In genomic region chr13:21811539-21811938, GRCm38 (mm10) we compare ENCODE assay signal across 8 mouse cellular contexts. TPM values are rescaled to one million over a fixed set of nuclear protein-coding genes. Genes with fewer than 3 reads are reported as not detected.
DNase-seq lines count a peak whose midpoint lies in the region; ATAC-seq and TF ChIP-seq lines count a peak whose summit lies in the region.
"Not testable (repeated sequence)": the region's sequence is repeated elsewhere in the genome, so short reads cannot be mapped to it uniquely, and the experiment has no call there.
"Had no signal": no experiment of that assay in that cellular context is flagged by ENCODE, and none has a peak within 500 bp of the region (broad histone marks: within the 10 kb centered on the region; RNA-seq: fewer than 3 reads in every experiment).

Gene Hist1h4m, plus strand, starts transcription at chr13:21811746.

- H3K9me3 ChIP-seq in forebrain, postnatal 0 days (ENCODE audit: low read length); kidney, embryonic 16.5 days (ENCODE audit: low read length); limb, embryonic 10.5 days (replicated peaks): not testable (repeated sequence)

- not testable (repeated sequence) for H3K36me3 ChIP-seq in forebrain, postnatal 0 days (ENCODE audit: insufficient read depth); kidney, embryonic 16.5 days (ENCODE audit: insufficient read depth, low read length); limb, embryonic 10.5 days

- DNase-seq in cerebellum, adult 2 months: peak; percentile 60 to 62
- DNase-seq in forebrain, postnatal 0 days; limb, embryonic 10.5 days (ENCODE audit: low spot score): not testable (repeated sequence)
- DNase-seq in heart, postnatal 10 days: peak; percentile 39 to 52
- peak; percentile 54 to 56 for DNase-seq in right cerebral cortex, adult 2 months (ENCODE audit: low spot score in 2 of 2)

- not testable (repeated sequence) for H3K4me1 ChIP-seq in cerebellum, adult 2 months (ENCODE audit: control insufficient read depth, insufficient read depth, low read length); forebrain, postnatal 0 days (ENCODE audit: insufficient read depth); kidney, embryonic 16.5 days (ENCODE audit: insufficient read depth, low read length); limb, embryonic 10.5 days

- not testable (repeated sequence) for H3K4me3 ChIP-seq in cerebellum, adult 2 months (replicated peaks; ENCODE audit: insufficient read depth, low read depth, low read length); forebrain, postnatal 0 days (ENCODE audit: low read depth, low read length)
- H3K4me3 ChIP-seq in kidney, embryonic 16.5 days (ENCODE audit: low read length): peak within 1 kb of the TSS; percentile 20; the same call in 1 of the 2 replicates
- H3K4me3 ChIP-seq in limb, embryonic 10.5 days: peak within 1 kb of the TSS; percentile 30

- H3K9ac ChIP-seq in forebrain, postnatal 0 days; kidney, embryonic 16.5 days (replicated peaks; ENCODE audit: low read length): not testable (repeated sequence)

- not testable (repeated sequence) for H3K27me3 ChIP-seq in cerebellum, adult 2 months (ENCODE audit: control insufficient read depth, insufficient read depth, low read length); forebrain, postnatal 0 days (ENCODE audit: insufficient read depth, low read length); kidney, embryonic 16.5 days (ENCODE audit: insufficient read depth, low read length); limb, embryonic 10.5 days (ENCODE audit: low read depth, poor library complexity, severe bottlenecking)

- peak; percentile 62 for ATAC-seq in forebrain, postnatal 0 days
- peak; percentile 63; the same call in 1 of the 2 replicates for ATAC-seq in kidney, embryonic 16.5 days (ENCODE audit: low FRiP score, low TSS enrichment)
- ATAC-seq in megakaryocyte, adult 5-6 weeks (ENCODE audit: poor library complexity, severe bottlenecking): peak; percentile 64

- H3K4me2 ChIP-seq in forebrain, postnatal 0 days (ENCODE audit: low read depth): peak within 1 kb of the TSS; percentile 41
- peak within 1 kb of the TSS; percentile 42 for H3K4me2 ChIP-seq in kidney, embryonic 16.5 days (replicated peaks; ENCODE audit: low read depth, low read length)

- intact Hi-C loops in heart, postnatal 10 days (cut with DNase I): not testable (repeated sequence)

- TF ChIP-seq CTCF in cerebellum, adult 2 months (IDR thresholded peaks at IDR 0.05; ENCODE audit: borderline replicate concordance, insufficient read depth, low read depth, low read length); forebrain, postnatal 0 days (IDR thresholded peaks at IDR 0.05; ENCODE audit: low read depth): not testable (repeated sequence)

- not testable (repeated sequence) for TF ChIP-seq POLR2A in cerebellum, adult 2 months (IDR thresholded peaks at IDR 0.05; ENCODE audit: borderline replicate concordance, insufficient read depth, low read length)

- not testable (repeated sequence) for H3K27ac ChIP-seq in cerebellum, adult 2 months (ENCODE audit: insufficient read depth, low read length); forebrain, postnatal 0 days (ENCODE audit: low read depth, low read length); kidney, embryonic 16.5 days (ENCODE audit: low read length)
- peak within 1 kb of the TSS; percentile 61; the same call in 1 of the 2 replicates for H3K27ac ChIP-seq in limb, embryonic 10.5 days

- no CpG with 5 or more reads among the region's 24 CpGs for WGBS in cerebellum, adult 2 months
- no CpG with 5 or more reads among the region's 24 CpGs for WGBS in forebrain, postnatal 0 days
- WGBS in kidney, embryonic 16.5 days: no CpG with 5 or more reads among the region's 24 CpGs
- WGBS in limb, embryonic 10.5 days: no CpG with 5 or more reads among the region's 24 CpGs

RNA-seq across cellular contexts. Expression of gene Hist1h4m, which starts in this region (rescaled TPM):
- not detected in 2 replicates for polyA plus RNA-seq in cerebellum, adult 2 months (2012; rRNA removed)
- total RNA-seq in forebrain, postnatal 0 days (2014; rRNA removed): 1.3 and 1.7 TPM in 2 replicates
- not detected in 2 replicates for polyA plus RNA-seq in forebrain, postnatal 0 days (2015; fragmentation: Nextera tagmentation; extraction: Ambion mirVana)
- total RNA-seq in heart, postnatal 10 days (2021): 100 to 1,000 TPM; 322 to 356 TPM
- polyA plus RNA-seq in kidney, embryonic 16.5 days (2015; fragmentation: Nextera tagmentation; extraction: Ambion mirVana): not detected in 2 replicates
- polyA plus RNA-seq in limb, embryonic 10.5 days (2016; fragmentation: Nextera tagmentation; extraction: Ambion mirVana): not detected in 2 replicates
- 67.9 and 71.7 TPM in 2 replicates for total RNA-seq in megakaryocyte, adult 5-6 weeks (2015)
- total RNA-seq in megakaryocyte, adult 5-6 weeks (2017): 1,995 and 3,050 TPM in 2 replicates
- polyA plus RNA-seq: gonadal fat pad, adult 2 months had no signal

Comparison
In these comparisons a context has a peak if more than half of its experiments do, and no peak if none do; other contexts are left out.
1. RNA of gene Hist1h4m (total RNA-seq): 67.9 to 3,050 TPM in megakaryocyte, adult 5-6 weeks and 322 to 356 TPM in heart, postnatal 10 days; 1.3 to 1.7 TPM in forebrain, postnatal 0 days; every median in the first group is over 10 times any median in the second.
2. Peak in DNase-seq in cerebellum, adult 2 months; RNA of the gene not detected or under 1 TPM.
3. Peak in ATAC-seq, H3K4me3 ChIP-seq and H3K4me2 ChIP-seq in kidney, embryonic 16.5 days; RNA of the gene not detected or under 1 TPM.
4. Peak in every context shown above with its lines, with median percentiles within 50 percentile points of each other: ATAC-seq.